Mouse (Mus musculus): ENCODE measurements at regions not wholly inside any gene's neighbourhood (a gene's known extent, or its start where the extent isn't known, plus 50 kb on each side); places are given as distances from the start of the nearest gene placed in this dataset.

GRCm38 (mm10) chr2:160223366-160223765 lies 110.6 kb downstream of the Gm826 start:
- ATAC-seq (no peak), DNase-seq (ENCODE audit: low spot score) (no peak)
- no peak overlapping the region for H3K9ac ChIP-seq (replicated peaks; ENCODE audit: low read length)
- no peaks in the 10 kb centered on the region for H3K36me3 ChIP-seq (ENCODE audit: insufficient read depth, low read length)
- no peaks in the 10 kb centered on the region for H3K27me3 ChIP-seq (ENCODE audit: insufficient read depth, low read length)
- H3K4me1 ChIP-seq (ENCODE audit: insufficient read depth, low read length), result no peaks in the 10 kb centered on the region
- no peak overlapping the region for H3K4me2 ChIP-seq (ENCODE audit: low read depth, low read length)
- WGBS, result 92% methylated on average over 8 of the region's 8 CpGs
- no peak overlapping the region for H3K27ac ChIP-seq
- H3K4me3 ChIP-seq (ENCODE audit: low read length), result no peak overlapping the region
- no peak for TF ChIP-seq CTCF (IDR thresholded peaks at IDR 0.05; ENCODE audit: low read depth)
- no peaks in the 10 kb centered on the region for H3K9me3 ChIP-seq (ENCODE audit: low read length)

- TF ChIP-seq CTCF (IDR thresholded peaks at IDR 0.05; ENCODE audit: low read depth), result no peak
- no peaks in the 10 kb centered on the region for H3K27me3 ChIP-seq (ENCODE audit: insufficient read depth, low read length)
- no peak for DNase-seq (ENCODE audit: low spot score)
- H3K9me3 ChIP-seq (ENCODE audit: low read length), result no peaks in the 10 kb centered on the region
- H3K4me2 ChIP-seq (ENCODE audit: low read depth, low read length), result no peak overlapping the region
- no peak for ATAC-seq
- no peak overlapping the region for H3K9ac ChIP-seq (replicated peaks; ENCODE audit: low read length)
- no peaks in the 10 kb centered on the region for H3K4me1 ChIP-seq (ENCODE audit: insufficient read depth, low read length)
- no peak overlapping the region for H3K27ac ChIP-seq
- WGBS, result 47% methylated on average over 10 of the region's 11 CpGs
- no peak overlapping the region for H3K4me3 ChIP-seq (ENCODE audit: low read length)
- H3K36me3 ChIP-seq (ENCODE audit: insufficient read depth, low read length), result no peaks in the 10 kb centered on the region
Observed at GRCm38 (mm10) chr2:160221772-160222171, 112.2 kb downstream of the Gm826 start.

GRCm38 (mm10) chr2:160220562-160221021 lies 113.4 kb downstream of the Gm826 start:
- no peak overlapping the region for H3K27ac ChIP-seq
- ATAC-seq, result no peak
- no peaks in the 10 kb centered on the region for H3K27me3 ChIP-seq (ENCODE audit: insufficient read depth, low read length)
- H3K9ac ChIP-seq (replicated peaks; ENCODE audit: low read length), result no peak overlapping the region
- no peak overlapping the region for H3K4me3 ChIP-seq (ENCODE audit: low read length)
- no peak for TF ChIP-seq CTCF (IDR thresholded peaks at IDR 0.05; ENCODE audit: low read depth)
- no peak for DNase-seq (ENCODE audit: low spot score)
- no peaks in the 10 kb centered on the region for H3K9me3 ChIP-seq (ENCODE audit: low read length)
- WGBS, result 18% methylated on average over 7 of the region's 7 CpGs
- no peaks in the 10 kb centered on the region for H3K36me3 ChIP-seq (ENCODE audit: insufficient read depth, low read length)
- H3K4me2 ChIP-seq (ENCODE audit: low read depth, low read length), result no peak overlapping the region
- no peaks in the 10 kb centered on the region for H3K4me1 ChIP-seq (ENCODE audit: insufficient read depth, low read length)

- Histone ChIP-seq H3K4me3 (ENCODE audit: low read length) (no peak overlapping the region), H3K4me1 (ENCODE audit: insufficient read depth, low read length) (no peaks in the 10 kb centered on the region), H3K27ac (no peak overlapping the region), H3K9ac (replicated peaks; ENCODE audit: low read length) (no peak overlapping the region), H3K27me3 (ENCODE audit: insufficient read depth, low read length) (no peaks in the 10 kb centered on the region), H3K4me2 (ENCODE audit: low read depth, low read length) (no peak overlapping the region), H3K9me3 (ENCODE audit: low read length) (no peaks in the 10 kb centered on the region), H3K36me3 (ENCODE audit: insufficient read depth, low read length) (no peaks in the 10 kb centered on the region)
- DNase-seq (ENCODE audit: low spot score) (no peak), ATAC-seq (no peak)
- WGBS, result 89% methylated on average over 10 of the region's 10 CpGs
- TF ChIP-seq CTCF (IDR thresholded peaks at IDR 0.05; ENCODE audit: low read depth), result no peak
Observed at GRCm38 (mm10) chr2:160214032-160214812, 119.7 kb downstream of the Gm826 start.

- Histone ChIP-seq H3K4me3 (ENCODE audit: low read length) (no peak overlapping the region), H3K36me3 (ENCODE audit: insufficient read depth, low read length) (no peaks in the 10 kb centered on the region), H3K4me1 (ENCODE audit: insufficient read depth, low read length) (no peaks in the 10 kb centered on the region), H3K27ac (no peak overlapping the region), H3K9ac (replicated peaks; ENCODE audit: low read length) (no peak overlapping the region), H3K4me2 (ENCODE audit: low read depth, low read length) (no peak overlapping the region), H3K9me3 (ENCODE audit: low read length) (no peaks in the 10 kb centered on the region), H3K27me3 (ENCODE audit: insufficient read depth, low read length) (no peaks in the 10 kb centered on the region)
- ATAC-seq (no peak), DNase-seq (ENCODE audit: low spot score) (no peak)
- WGBS, result 78% methylated on average over 3 of the region's 3 CpGs
- no peak for TF ChIP-seq CTCF (IDR thresholded peaks at IDR 0.05; ENCODE audit: low read depth)
Observed at GRCm38 (mm10) chr2:160210507-160210906, 123.5 kb downstream of the Gm826 start.

GRCm38 (mm10) chr2:160209589-160210264 lies 124.2 kb downstream of the Gm826 start:
- Histone ChIP-seq H3K36me3 (ENCODE audit: insufficient read depth, low read length) (no peaks in the 10 kb centered on the region), H3K4me1 (ENCODE audit: insufficient read depth, low read length) (no peaks in the 10 kb centered on the region), H3K4me2 (ENCODE audit: low read depth, low read length) (no peak overlapping the region), H3K9me3 (ENCODE audit: low read length) (no peaks in the 10 kb centered on the region), H3K27me3 (ENCODE audit: insufficient read depth, low read length) (no peaks in the 10 kb centered on the region), H3K27ac (no peak overlapping the region), H3K9ac (replicated peaks; ENCODE audit: low read length) (no peak overlapping the region), H3K4me3 (ENCODE audit: low read length) (no peak overlapping the region)
- TF ChIP-seq CTCF (IDR thresholded peaks at IDR 0.05; ENCODE audit: low read depth), result no peak
- DNase-seq (ENCODE audit: low spot score) (no peak), ATAC-seq (no peak)
- 94% methylated on average over 12 of the region's 12 CpGs for WGBS

- DNase-seq (ENCODE audit: low spot score), result no peak
- 73% methylated on average over 3 of the region's 3 CpGs for WGBS
- no peak overlapping the region for H3K4me3 ChIP-seq (ENCODE audit: low read length)
- H3K36me3 ChIP-seq (ENCODE audit: insufficient read depth, low read length), result no peaks in the 10 kb centered on the region
- TF ChIP-seq CTCF (IDR thresholded peaks at IDR 0.05; ENCODE audit: low read depth), result no peak
- no peak overlapping the region for H3K9ac ChIP-seq (replicated peaks; ENCODE audit: low read length)
- no peak overlapping the region for H3K27ac ChIP-seq
- H3K4me2 ChIP-seq (ENCODE audit: low read depth, low read length), result no peak overlapping the region
- H3K9me3 ChIP-seq (ENCODE audit: low read length), result no peaks in the 10 kb centered on the region
- H3K4me1 ChIP-seq (ENCODE audit: insufficient read depth, low read length), result no peaks in the 10 kb centered on the region
- no peaks in the 10 kb centered on the region for H3K27me3 ChIP-seq (ENCODE audit: insufficient read depth, low read length)
- no peak for ATAC-seq
Observed at GRCm38 (mm10) chr2:160208295-160208694, 125.7 kb downstream of the Gm826 start.
